In genomic region chr10:86249283-86249682, GRCm38 (mm10) we compare ENCODE assay signal across 35 mouse cellular contexts. TPM values are rescaled to one million over a fixed set of nuclear protein-coding genes. Genes with fewer than 3 reads are reported as not detected.
"Had no signal": no experiment of that assay in that cellular context is flagged by ENCODE, and none has a peak within 500 bp of the region (broad histone marks: within the 10 kb centered on the region; RNA-seq: fewer than 3 reads in every experiment).

No protein-coding gene starts in this region.

- H3K27me3 ChIP-seq: heart, embryonic 15.5 days; hindbrain, embryonic 12.5 days; hindbrain, embryonic 13.5 days; hindbrain, embryonic 15.5 days; intestine, embryonic 15.5 days; kidney, embryonic 15.5 days had no signal

- H3K36me3 ChIP-seq: heart, embryonic 12.5 days; heart, embryonic 13.5 days; heart, embryonic 15.5 days; hindbrain, embryonic 10.5 days; hindbrain, embryonic 12.5 days; hindbrain, embryonic 13.5 days; hindbrain, embryonic 15.5 days; intestine, embryonic 15.5 days; kidney, embryonic 15.5 days had no signal

- H3K4me1 ChIP-seq: heart, embryonic 15.5 days; hindbrain, embryonic 12.5 days; hindbrain, embryonic 13.5 days; hindbrain, embryonic 15.5 days; intestine, embryonic 15.5 days; kidney, embryonic 15.5 days had no signal

- H3K9ac ChIP-seq: heart, embryonic 12.5 days; heart, embryonic 13.5 days; heart, embryonic 15.5 days; hindbrain, embryonic 12.5 days; hindbrain, embryonic 13.5 days; hindbrain, embryonic 14.5 days; hindbrain, embryonic 15.5 days; intestine, embryonic 15.5 days; kidney, embryonic 15.5 days had no signal

- H3K27ac ChIP-seq: heart, embryonic 13.5 days; heart, embryonic 15.5 days; hindbrain, embryonic 10.5 days; hindbrain, embryonic 12.5 days; hindbrain, embryonic 13.5 days; hindbrain, embryonic 14.5 days; hindbrain, embryonic 15.5 days; hindbrain, postnatal 0 days; intestine, embryonic 15.5 days; kidney, embryonic 15.5 days; kidney, postnatal 0 days; left cerebral cortex, adult 2 months had no signal

- DNase-seq: heart, postnatal 10 days; heart, postnatal 14 days; heart, postnatal 36 days; heart, postnatal 4 days; kidney, adult 11 months; kidney, adult 18-20 months; kidney, adult 2 months; kidney, adult 8-10 months; kidney, adult 9 months; kidney, postnatal 10 days; kidney, postnatal 14 days; kidney, postnatal 25 days; kidney, postnatal 36 days; kidney, postnatal 4 days; layer of hippocampus, adult 9-11 months; layer of hippocampus, postnatal 36 days had no signal

- ATAC-seq: hindbrain, embryonic 16.5 days; hindbrain, postnatal 0 days; inflammation-experienced regulatory T-cells, adult 6 months; intestine, embryonic 15.5 days; intestine, embryonic 16.5 days; intestine, postnatal 0 days had no signal

- H3K4me3 ChIP-seq: heart, embryonic 12.5 days; heart, embryonic 13.5 days; heart, embryonic 15.5 days; hindbrain, embryonic 10.5 days; hindbrain, embryonic 12.5 days; hindbrain, embryonic 13.5 days; hindbrain, embryonic 15.5 days; intestine, embryonic 15.5 days; kidney, embryonic 15.5 days; layer of hippocampus, adult 2 months; left cerebral cortex, adult 2 months had no signal

- H3K9me3 ChIP-seq: heart, embryonic 12.5 days; heart, embryonic 13.5 days; heart, embryonic 15.5 days; hindbrain, embryonic 10.5 days; hindbrain, embryonic 12.5 days; hindbrain, embryonic 13.5 days; hindbrain, embryonic 15.5 days; intestine, embryonic 15.5 days; kidney, embryonic 15.5 days had no signal

- H3K4me2 ChIP-seq: heart, embryonic 11.5 days; heart, embryonic 12.5 days; heart, embryonic 13.5 days; heart, embryonic 15.5 days; hindbrain, embryonic 12.5 days; hindbrain, embryonic 13.5 days; hindbrain, embryonic 14.5 days; hindbrain, embryonic 15.5 days; intestine, embryonic 15.5 days; kidney, embryonic 15.5 days had no signal

RNA-seq across cellular contexts. Expression of gene Timp3, which starts 50.9 kb away (rescaled TPM):
- polyA plus RNA-seq: inflammation-experienced regulatory T-cells, adult 6 months had no signal
